Mouse (Mus musculus): ENCODE results near the gene Suclg2.
A peak's percentile ranks its signal among the peaks of the same experiment; 100 is the strongest.

Suclg2 gene

DNA sequence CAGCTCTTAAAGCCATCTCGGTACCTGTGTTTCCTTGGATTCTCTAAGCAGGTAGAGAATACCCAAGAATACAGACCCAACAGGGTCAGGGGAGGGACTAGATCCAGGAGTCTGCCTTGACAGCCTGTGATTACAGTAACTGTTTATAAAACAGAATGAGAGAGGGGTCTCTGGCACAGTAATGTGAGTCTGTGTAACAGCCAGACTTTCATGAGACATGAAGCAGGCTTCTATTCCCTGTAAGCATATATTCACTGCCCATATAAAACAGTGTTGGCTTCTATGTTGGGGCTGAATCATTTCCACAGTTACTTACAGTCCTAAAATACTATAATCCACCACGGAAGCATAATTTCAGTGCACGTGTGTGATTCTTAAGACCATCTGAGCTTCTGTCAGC is 19.3 kb downstream of the Suclg2 start:
- no peak for DNase-seq (ENCODE audit: low read depth)

DNA sequence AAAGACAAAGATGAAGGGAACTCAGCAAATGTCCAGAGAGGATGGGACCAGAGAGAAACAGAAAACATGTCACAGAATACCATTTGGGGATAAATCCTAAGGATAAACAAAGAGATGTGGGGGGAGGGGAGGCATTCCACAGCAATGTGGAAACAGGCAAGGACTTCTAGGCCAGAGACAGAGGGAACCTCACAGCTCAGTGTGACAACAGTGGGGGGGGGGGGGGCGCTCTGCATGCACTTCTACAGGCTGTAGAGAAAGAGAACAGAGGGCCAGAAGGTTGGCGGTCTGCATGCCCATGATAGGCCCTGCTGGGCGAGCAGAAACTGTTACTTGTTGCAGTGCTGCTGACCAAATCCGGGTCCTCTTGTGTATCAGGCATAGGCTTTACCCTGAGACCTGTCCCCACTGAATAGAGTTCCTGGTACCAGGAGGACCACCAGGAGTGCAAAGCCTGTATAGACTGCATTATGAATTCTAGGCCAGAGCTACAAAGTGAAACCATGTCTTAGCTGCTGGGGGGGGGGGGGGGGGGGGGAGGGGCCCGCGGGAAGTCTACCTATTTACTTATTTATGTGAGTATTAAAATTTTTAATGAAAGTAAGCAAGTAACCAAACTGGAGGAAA is 20.0 kb downstream of the Suclg2 start:
- no peak for DNase-seq (ENCODE audit: low read depth)

DNA sequence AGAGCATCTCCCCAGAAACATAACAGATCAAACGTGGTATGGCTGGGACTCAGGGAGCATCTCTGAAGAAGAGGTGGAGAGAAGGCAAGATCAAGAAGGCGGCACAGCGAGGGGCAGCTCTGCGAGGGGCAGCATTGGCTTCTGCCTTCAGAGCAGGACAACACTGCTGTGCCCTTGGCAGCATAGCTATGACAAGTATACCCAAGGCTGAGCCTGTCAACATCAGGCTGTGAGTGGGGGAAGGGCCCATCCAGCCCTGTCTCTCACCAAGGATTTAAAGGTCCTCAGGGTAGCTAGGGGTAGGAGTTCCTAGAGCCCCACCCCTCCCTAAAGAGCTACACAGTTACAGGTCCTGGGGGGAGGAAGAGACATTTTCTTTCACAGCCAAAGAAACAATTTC is 23.7 kb downstream of the Suclg2 start:
- DNase-seq (ENCODE audit: low read depth), result no peak

- DNase-seq (ENCODE audit: low read depth), result no peak
Measured at GRCm38 (mm10) chr6:95685242-95685641, 33.4 kb downstream of the Suclg2 start.

- DNase-seq (ENCODE audit: low read depth), result peak; percentile 11
Measured at GRCm38 (mm10) chr6:95679718-95680117, 38.9 kb downstream of the Suclg2 start.

GRCm38 (mm10) chr6:95679261-95679660 is 39.3 kb downstream of the Suclg2 start:
- no peak for DNase-seq (ENCODE audit: low read depth)

- no peak for DNase-seq (ENCODE audit: low read depth)
Measured at GRCm38 (mm10) chr6:95676951-95677350, 41.6 kb downstream of the Suclg2 start.

DNA sequence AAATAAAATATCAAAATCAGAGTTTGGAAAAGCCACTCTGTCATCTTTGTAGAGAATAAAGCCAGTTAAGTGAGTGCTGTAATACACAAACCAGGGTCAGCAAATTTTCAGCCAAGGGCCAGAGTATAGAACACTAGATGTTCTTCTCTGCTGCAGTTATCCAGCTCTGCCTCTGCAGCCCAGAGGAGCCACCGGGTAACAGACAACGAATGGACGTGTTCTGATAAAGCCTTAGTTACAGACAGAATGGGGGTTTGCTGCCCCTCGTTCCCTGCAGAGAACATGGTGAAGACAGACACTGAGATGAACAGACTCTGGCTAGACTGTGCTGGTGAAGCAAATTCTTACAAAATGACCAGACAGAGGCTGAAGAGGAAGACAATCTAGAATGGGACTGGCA is 42.2 kb downstream of the Suclg2 start:
- no peak for DNase-seq (ENCODE audit: low read depth)

GRCm38 (mm10) chr6:95675059-95675705 is 43.4 kb downstream of the Suclg2 start:
- no peak for DNase-seq (ENCODE audit: low read depth)

DNA sequence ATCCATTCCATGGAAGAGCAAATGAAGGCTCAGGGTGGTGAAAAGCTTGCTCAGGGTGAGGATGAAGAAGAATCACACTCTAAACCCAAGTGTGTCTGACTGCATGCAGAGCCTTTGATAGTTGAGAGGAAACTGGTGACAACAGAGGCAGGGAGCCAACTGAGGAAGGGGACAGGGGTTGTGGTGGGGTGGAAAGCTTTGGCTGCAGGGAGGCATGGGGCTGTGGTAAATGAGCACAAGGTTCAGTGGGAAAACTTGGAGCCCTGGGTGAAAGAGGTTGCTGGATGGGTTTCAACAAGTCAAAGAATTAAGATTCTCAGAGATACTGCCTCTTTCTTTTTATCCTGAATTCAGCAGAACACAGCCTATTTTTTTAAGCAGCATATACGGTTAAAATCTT is 43.9 kb downstream of the Suclg2 start:
- DNase-seq (ENCODE audit: low read depth), result no peak

GRCm38 (mm10) chr6:95669335-95669729 is 49.3 kb downstream of the Suclg2 start:
- DNase-seq (ENCODE audit: low read depth), result peak; percentile 46

- DNase-seq (ENCODE audit: low read depth), result no peak
Measured at GRCm38 (mm10) chr6:95668629-95669334, 49.8 kb downstream of the Suclg2 start.

- no peak for DNase-seq (ENCODE audit: low read depth)
Measured at GRCm38 (mm10) chr6:95657671-95658070, 60.9 kb downstream of the Suclg2 start.

GRCm38 (mm10) chr6:95653662-95654061 is 64.9 kb downstream of the Suclg2 start:
- DNase-seq (ENCODE audit: low read depth), result no peak

DNA sequence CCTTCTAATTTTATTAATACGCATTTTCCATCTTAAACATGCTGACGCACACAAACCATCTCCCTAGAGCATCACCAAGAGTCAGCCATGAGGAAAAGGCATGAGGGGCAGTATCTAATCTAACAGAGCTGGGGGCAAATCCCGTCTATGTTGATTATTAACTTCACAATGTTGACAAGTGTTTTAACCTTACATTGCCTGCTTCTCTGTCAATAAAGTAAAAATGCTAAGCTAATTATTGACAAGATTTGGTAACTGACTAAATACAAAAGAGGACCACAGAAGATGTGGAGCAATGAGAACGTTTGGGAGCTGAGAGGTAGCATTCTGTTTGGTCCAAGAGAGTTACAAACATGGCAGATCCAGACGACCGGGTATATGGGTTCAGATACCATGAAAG is 65.8 kb downstream of the Suclg2 start:
- DNase-seq (ENCODE audit: low read depth), result no peak

GRCm38 (mm10) chr6:95651391-95651876 is 67.2 kb downstream of the Suclg2 start:
- no peak for DNase-seq (ENCODE audit: low read depth)

DNA sequence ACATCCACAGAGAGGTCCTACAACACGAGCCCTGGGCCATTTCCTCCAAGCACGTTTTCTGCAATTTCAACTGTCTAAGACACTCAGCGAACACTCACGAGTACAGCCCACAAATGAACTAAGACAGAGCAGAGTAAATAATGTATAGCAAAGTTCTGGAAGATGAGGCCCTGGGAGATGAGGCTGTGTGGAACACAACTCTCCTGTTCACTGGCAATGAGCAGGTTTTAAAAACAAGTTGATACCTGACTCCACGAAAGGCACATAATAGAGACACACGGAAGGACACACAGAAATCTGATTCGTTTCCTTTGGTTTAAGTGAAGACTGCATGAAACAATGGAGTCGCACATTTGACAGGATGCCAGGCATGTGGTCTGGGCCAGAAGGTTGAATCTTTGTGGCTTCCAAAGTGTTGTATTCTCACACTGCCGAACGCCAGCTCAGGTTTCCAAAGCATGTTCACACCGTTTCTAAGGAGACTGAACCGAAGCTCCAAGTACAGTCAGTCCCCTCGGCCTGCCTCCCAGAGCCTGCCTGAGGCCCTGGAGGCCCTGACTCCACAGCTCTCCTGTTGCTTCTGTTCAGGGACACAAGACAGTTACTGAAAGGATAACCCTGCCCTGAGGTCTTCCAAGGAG is 68.4 kb downstream of the Suclg2 start:
- DNase-seq (ENCODE audit: low read depth), result peak; percentile 65

DNA sequence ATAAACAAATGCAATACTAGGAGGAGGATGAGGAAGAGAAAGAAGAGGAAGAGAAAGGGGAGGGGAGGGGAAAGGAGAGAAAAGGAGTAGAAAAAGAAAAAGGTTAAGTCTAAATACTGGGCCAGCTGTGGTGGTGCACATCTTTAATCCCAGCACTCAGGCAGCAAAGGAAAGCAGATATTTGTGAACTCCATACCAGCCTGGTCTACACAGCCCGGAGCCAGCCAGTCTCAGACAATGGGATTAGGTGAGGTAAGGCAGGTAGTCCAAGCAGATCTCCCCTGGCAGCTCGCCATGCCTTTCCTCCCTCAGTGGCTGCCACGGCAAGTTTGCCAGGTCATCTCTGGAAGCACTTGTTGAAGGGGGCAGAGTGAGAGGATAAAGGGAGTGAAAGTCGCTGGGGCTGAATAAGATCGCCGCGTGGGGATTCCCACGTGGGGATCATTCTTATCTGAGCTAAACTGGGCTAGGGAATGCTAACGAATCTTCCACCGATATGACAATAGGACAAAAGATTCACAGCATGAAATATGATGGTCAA is 69.4 kb downstream of the Suclg2 start:
- DNase-seq (ENCODE audit: low read depth), result no peak

- DNase-seq (ENCODE audit: low read depth), result no peak
Measured at GRCm38 (mm10) chr6:95637416-95637815, 81.2 kb downstream of the Suclg2 start.

GRCm38 (mm10) chr6:95635411-95635810 is 83.2 kb downstream of the Suclg2 start:
- no peak for DNase-seq (ENCODE audit: low read depth)

- DNase-seq (ENCODE audit: low read depth), result no peak
Measured at GRCm38 (mm10) chr6:95629071-95629470, 89.5 kb downstream of the Suclg2 start.

DNA sequence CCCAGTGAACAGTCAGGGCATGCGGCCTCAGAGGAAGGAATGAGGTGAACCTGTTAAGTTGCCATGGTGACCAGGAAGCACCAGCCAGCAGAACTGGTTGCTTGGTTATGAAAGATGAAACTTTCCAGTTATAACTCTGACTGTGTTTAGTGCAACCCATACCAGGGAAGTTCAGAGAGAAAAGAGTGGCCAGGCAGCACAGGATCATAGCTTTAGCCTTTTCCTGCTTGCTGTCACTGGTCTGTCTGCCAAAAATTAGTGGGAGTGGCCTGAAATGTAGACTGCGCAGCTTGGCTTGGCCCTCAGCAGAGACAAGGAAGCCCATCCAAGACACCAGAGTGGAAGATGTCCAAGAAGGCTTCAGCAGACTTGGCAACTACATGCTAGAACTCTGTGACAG is 96.8 kb downstream of the Suclg2 start:
- DNase-seq (ENCODE audit: low read depth), result peak; percentile 18

All from 416B (cell line).